Mouse (Mus musculus) intestine, embryonic 14.5 days (tissue): Measurements from ENCODE around the gene Npas4. TPM values are rescaled to one million over a fixed set of nuclear protein-coding genes. Genes with fewer than 3 reads are reported as not detected.
"Not testable (repeated sequence)": the region's sequence is repeated elsewhere in the genome, so short reads cannot be mapped to it uniquely, and the experiment has no call there.

Experiments
- ATAC-seq: fragments of 200-750 bp; cut with Nextera tagmentation; replicated peaks from 2 replicates; pipeline ENCODE4 v1.8.0; 2017; ENCODE audit warnings: low read depth, moderate number of reproducible peaks, moderate TSS enrichment, moderate library complexity; ENCODE audit not compliant: low FRiP score, low TSS enrichment
- DNase-seq: peaks from one replicate; pipeline ENCODE4 v3.0.0-alpha.2; 2018; ENCODE audit warnings: low spot score
- H3K27ac ChIP-seq: fragments of 300-500 bp; sonication (generic); 2 replicates; pipeline ENCODE4 v1.5.1; 2014; ENCODE audit warnings: low read depth, mild to moderate bottlenecking, control low read depth
- H3K27me3 ChIP-seq: fragments of 300-500 bp; sonication (generic); replicated peaks from 2 replicates; pipeline ENCODE4 v1.6.1; 2014; ENCODE audit warnings: low read length, control low read depth; ENCODE audit not compliant: control insufficient read depth, insufficient read depth
- H3K36me3 ChIP-seq: fragments of 300-500 bp; sonication (generic); 2 replicates; pipeline ENCODE4 v1.6.1; 2014; ENCODE audit warnings: low read length, control low read depth; ENCODE audit not compliant: control insufficient read depth, insufficient read depth
- H3K4me1 ChIP-seq: fragments of 300-500 bp; sonication (generic); replicated peaks from 2 replicates; pipeline ENCODE4 v1.6.1; 2014; ENCODE audit warnings: low read length, control low read depth, mixed read lengths; ENCODE audit not compliant: control insufficient read depth, insufficient read depth
- H3K4me2 ChIP-seq: fragments of 300-500 bp; sonication (generic); 2 replicates; pipeline ENCODE4 v1.6.1; 2014; ENCODE audit warnings: low read length
- H3K4me3 ChIP-seq: fragments of 300-500 bp; sonication (generic); 2 replicates; pipeline ENCODE4 v1.5.1; 2014; ENCODE audit warnings: low read depth, low read length, control low read depth, mixed read lengths
- H3K9ac ChIP-seq: fragments of 300-500 bp; sonication (generic); 2 replicates; pipeline ENCODE4 v1.6.1; 2014; ENCODE audit warnings: mild to moderate bottlenecking, low read length
- H3K9me3 ChIP-seq: fragments of 300-500 bp; sonication (generic); 2 replicates; pipeline ENCODE4 v1.6.1; 2016; ENCODE audit warnings: low read length, control low read depth; ENCODE audit not compliant: control insufficient read depth
- WGBS: fragments of 180-500 bp; shearing (Covaris S2); extraction: QIAGEN DNeasy Blood & Tissue Kit; methylation state at CpG from one replicate; pipeline ENCODE4 v1.1.7; 2014; 5-methylcytosine and 5-hydroxymethylcytosine counted together
- polyA plus RNA-seq: library from polyadenylated mRNA; unstranded; fragments of >200 nt; fragmentation: Nextera tagmentation; extraction: Ambion mirVana; gene quantifications from 2 replicates; pipeline ENCODE4 v1.2.1, GENCODE M21; 2014

Npas4 gene
- polyA plus RNA-seq, 1 experiment from 2014 or later: 0.31 TPM

GRCm38 (mm10) chr19:5004925-5005324 is 14.8 kb upstream of the Npas4 start:
- Histone ChIP-seq H3K9ac (no peak overlapping the region), H3K27ac (no peak overlapping the region), H3K36me3 (no peaks in the 10 kb centered on the region), H3K4me1 (peaks cover 7% of the 10 kb centered on the region; the same call in 1 of the 2 replicates), H3K4me2 (no peak overlapping the region), H3K9me3 (no peaks in the 10 kb centered on the region), H3K4me3 (no peak overlapping the region), H3K27me3 (0 out of 2 replicates have a peak, but pooled peaks cover 2% of the 10 kb centered on the region)
- ATAC-seq (no peak), DNase-seq (no peak)
- WGBS: 57% methylated on average over 4 of the region's 4 CpGs

GRCm38 (mm10) chr19:5003644-5004043 is 13.5 kb upstream of the Npas4 start:
- H3K27me3 ChIP-seq, H3K9ac ChIP-seq, ATAC-seq, H3K4me2 ChIP-seq, H3K36me3 ChIP-seq, DNase-seq, H3K9me3 ChIP-seq, H3K4me3 ChIP-seq, H3K27ac ChIP-seq, H3K4me1 ChIP-seq: not testable (repeated sequence)
- WGBS: 59% methylated on average over 2 of the region's 2 CpGs

GRCm38 (mm10) chr19:5001666-5002406 is 11.7 kb upstream of the Npas4 start:
- ATAC-seq: peak; percentile 95

GRCm38 (mm10) chr19:4999445-5000140 is 9.5 kb upstream of the Npas4 start:
- 69% methylated on average over 6 of the region's 6 CpGs for WGBS
- no peak overlapping the region for H3K9ac ChIP-seq
- 0 out of 2 replicates have a peak, but pooled peaks cover 2% of the 10 kb centered on the region for H3K27me3 ChIP-seq
- peaks cover 7% of the 10 kb centered on the region; the same call in 1 of the 2 replicates for H3K4me1 ChIP-seq
- peak overlapping the region; percentile 25 for H3K4me2 ChIP-seq
- H3K27ac ChIP-seq: no peak overlapping the region
- no peaks in the 10 kb centered on the region for H3K36me3 ChIP-seq
- no peaks in the 10 kb centered on the region for H3K9me3 ChIP-seq
- ATAC-seq (no peak), DNase-seq (no peak)
- peak overlapping the region; percentile 6; the same call in 1 of the 2 replicates for H3K4me3 ChIP-seq

More at GRCm38 (mm10) chr19:5001666-5002406, 11.7 kb upstream of the Npas4 start:
- Histone ChIP-seq H3K4me2 (peak overlapping the region; percentile 48), H3K4me1 (peaks cover 7% of the 10 kb centered on the region; the same call in 1 of the 2 replicates), H3K36me3 (no peaks in the 10 kb centered on the region), H3K9me3 (no peaks in the 10 kb centered on the region), H3K9ac (peak overlapping the region; percentile 41; the same call in 1 of the 2 replicates), H3K27ac (peak overlapping the region; percentile 80), H3K27me3 (0 out of 2 replicates have a peak, but pooled peaks cover 2% of the 10 kb centered on the region), H3K4me3 (peak overlapping the region; percentile 23; the same call in 1 of the 2 replicates)
- DNase-seq: peak; percentile 86
- WGBS: 1% methylated on average over 39 of the region's 39 CpGs

GRCm38 (mm10) chr19:4994043-4994442 is 3.9 kb upstream of the Npas4 start:
- ATAC-seq (no peak), DNase-seq (no peak)
- WGBS: 58% methylated on average over 5 of the region's 5 CpGs
- H3K4me2 ChIP-seq: no peak overlapping the region
- no peak overlapping the region for H3K4me3 ChIP-seq
- H3K4me1 ChIP-seq: 0 out of 2 replicates have a peak, but pooled peaks cover 4% of the 10 kb centered on the region
- H3K9me3 ChIP-seq: no peaks in the 10 kb centered on the region
- H3K27me3 ChIP-seq: peaks cover 31% of the 10 kb centered on the region
- no peak overlapping the region for H3K27ac ChIP-seq
- H3K36me3 ChIP-seq: no peaks in the 10 kb centered on the region
- no peak overlapping the region for H3K9ac ChIP-seq

- 0 out of 2 replicates have a peak, but pooled peaks cover 4% of the 10 kb centered on the region for H3K4me1 ChIP-seq
- ATAC-seq (no peak), DNase-seq (peak; percentile 57)
- H3K9ac ChIP-seq: no peak overlapping the region
- no peak overlapping the region for H3K4me3 ChIP-seq
- no peak overlapping the region for H3K4me2 ChIP-seq
- H3K27ac ChIP-seq: no peak overlapping the region
- no peaks in the 10 kb centered on the region for H3K36me3 ChIP-seq
- H3K9me3 ChIP-seq: no peaks in the 10 kb centered on the region
- H3K27me3 ChIP-seq: peaks cover 31% of the 10 kb centered on the region
- WGBS: 3% methylated on average over 9 of the region's 9 CpGs
These were observed 2.8 kb upstream of the Npas4 start for GRCm38 (mm10) chr19:4992904-4993303.

GRCm38 (mm10) chr19:4992371-4992770 is 2.3 kb upstream of the Npas4 start:
- ATAC-seq (no peak), DNase-seq (peak; percentile 66)
- Histone ChIP-seq H3K4me3 (no peak overlapping the region), H3K36me3 (no peaks in the 10 kb centered on the region), H3K4me2 (no peak overlapping the region), H3K27me3 (peaks cover 31% of the 10 kb centered on the region), H3K9me3 (no peaks in the 10 kb centered on the region), H3K27ac (no peak overlapping the region), H3K9ac (no peak overlapping the region), H3K4me1 (0 out of 2 replicates have a peak, but pooled peaks cover 4% of the 10 kb centered on the region)
- 18% methylated on average over 8 of the region's 8 CpGs for WGBS

GRCm38 (mm10) chr19:4990716-4991115 is 600 bp upstream of the Npas4 start:
- peak overlapping the region; percentile 20 for H3K4me2 ChIP-seq
- no peak overlapping the region for H3K9ac ChIP-seq
- H3K36me3 ChIP-seq: no peaks in the 10 kb centered on the region
- H3K27ac ChIP-seq: no peak overlapping the region
- H3K4me3 ChIP-seq: peak overlapping the region; percentile 15; the same call in 1 of the 2 replicates
- no peaks in the 10 kb centered on the region for H3K9me3 ChIP-seq
- DNase-seq (no peak), ATAC-seq (no peak)
- H3K4me1 ChIP-seq: 0 out of 2 replicates have a peak, but pooled peaks cover 4% of the 10 kb centered on the region
- H3K27me3 ChIP-seq: peaks cover 37% of the 10 kb centered on the region
- WGBS: 2% methylated on average over 21 of the region's 22 CpGs
